Mouse (Mus musculus): ENCODE measurements at regions not wholly inside any gene's neighbourhood (a gene's known extent, or its start where the extent isn't known, plus 50 kb on each side); places are given as distances from the start of the nearest gene placed in this dataset.

DNA sequence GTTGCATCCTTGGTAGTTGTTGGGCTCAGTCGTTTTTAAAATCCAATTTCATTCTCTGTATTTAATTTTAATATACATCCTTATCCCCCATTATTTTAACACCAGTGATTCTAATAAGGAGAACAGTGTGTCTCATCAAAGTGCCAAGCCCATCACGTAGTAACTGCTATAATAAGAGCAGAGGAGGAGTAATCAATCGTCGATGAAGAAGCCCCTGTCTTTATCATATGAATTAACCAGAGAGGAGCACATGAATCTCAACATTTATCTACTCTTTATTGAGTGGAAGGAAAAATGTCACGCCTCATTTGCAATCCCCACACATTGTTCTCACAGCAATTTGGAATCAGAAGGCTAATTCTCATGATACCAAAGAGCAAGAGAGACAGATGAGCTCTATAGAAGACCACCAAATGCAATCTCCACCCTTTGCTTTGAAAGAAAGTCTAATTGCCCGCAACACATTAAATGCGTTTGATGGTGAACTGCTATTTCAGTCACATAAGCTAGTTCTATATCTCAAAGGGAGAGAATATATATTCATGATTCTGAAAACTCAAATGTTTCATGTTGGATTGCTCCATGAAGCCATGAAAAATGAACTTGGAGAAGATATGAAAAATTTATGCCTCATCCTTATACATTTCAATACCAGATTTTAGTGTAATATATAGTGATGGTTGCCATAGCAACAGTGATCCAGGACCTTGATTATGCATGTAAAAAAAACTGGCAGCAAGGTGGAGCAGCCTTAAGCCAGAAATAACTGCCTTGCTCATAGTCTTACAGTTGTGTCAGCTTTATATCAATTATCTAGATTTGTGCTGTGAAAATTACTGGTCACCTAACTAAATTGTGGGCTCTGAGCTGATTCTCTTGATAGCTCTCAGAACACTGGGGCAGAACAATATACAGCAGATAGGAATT, 244.2 kb downstream of the Tmsb4x start:
- TF ChIP-seq CTCF (conservative IDR thresholded peaks at IDR 0.05; ENCODE audit: low read length) (no peak), NANOG (IDR thresholded peaks at IDR 0.05; ENCODE audit: borderline replicate concordance, low read length) (no peak)
